Mouse (Mus musculus) erythroid progenitor cell, adult 5-6 weeks (primary cell): Measurements from ENCODE around the gene Ncaph2. TPM values are rescaled to one million over a fixed set of nuclear protein-coding genes. Genes with fewer than 3 reads are reported as not detected.

Source experiments
- ATAC-seq: replicated peaks from 2 replicates; pipeline ENCODE4 v1.8.0; 2016; ENCODE audit warnings: moderate number of reproducible peaks, mild to moderate bottlenecking, moderate TSS enrichment, inconsistent platforms; ENCODE audit not compliant: poor library complexity, low FRiP score, severe bottlenecking
- total RNA-seq, 2 experiments: library from RNA; stranded (forward) in 1 of 2; stranded (reverse) in 1 of 2; fragments of 150-400 nt in 1 of 2; fragments of 186-747, 209-891 nt in 1 of 2; gene quantifications; 2 replicates each; pipeline versions ENCODE4 v1.2.3 to v1.2.4; 2015 to 2017; ENCODE audit warnings: low replicate concordance in 2 of 2

The Ncaph2 gene
- total RNA-seq, 2 experiments from 2014 or later: 195 to 221 TPM

- ATAC-seq: no peak
Measured at GRCm38 (mm10) chr15:89340136-89340535, 15.4 kb upstream of the Ncaph2 start.

GRCm38 (mm10) chr15:89341678-89342077 lies 13.8 kb upstream of the Ncaph2 start:
- no peak for ATAC-seq

GRCm38 (mm10) chr15:89343325-89343724 lies 12.2 kb upstream of the Ncaph2 start:
- ATAC-seq: no peak

GRCm38 (mm10) chr15:89350447-89350846 lies 5.1 kb upstream of the Ncaph2 start:
- ATAC-seq: no peak

GRCm38 (mm10) chr15:89351302-89351701 lies 4.2 kb upstream of the Ncaph2 start:
- no peak for ATAC-seq

GRCm38 (mm10) chr15:89352054-89352453 lies 3.5 kb upstream of the Ncaph2 start:
- no peak for ATAC-seq

- ATAC-seq: no peak
Measured at GRCm38 (mm10) chr15:89352795-89353194, 2.7 kb upstream of the Ncaph2 start.

GRCm38 (mm10) chr15:89353837-89354236 lies 1.7 kb upstream of the Ncaph2 start:
- no peak for ATAC-seq

GRCm38 (mm10) chr15:89354455-89354854 lies 1.1 kb upstream of the Ncaph2 start:
- no peak for ATAC-seq

- ATAC-seq: peak; percentile 71
Measured at GRCm38 (mm10) chr15:89356372-89356771, 853 bp downstream of the Ncaph2 start.

GRCm38 (mm10) chr15:89358784-89359183 lies 3.3 kb downstream of the Ncaph2 start:
- ATAC-seq: no peak

- ATAC-seq: no peak
Measured at GRCm38 (mm10) chr15:89363051-89363450, 7.5 kb downstream of the Ncaph2 start.

GRCm38 (mm10) chr15:89365141-89365551 lies 9.6 kb downstream of the Ncaph2 start:
- no peak for ATAC-seq

GRCm38 (mm10) chr15:89372068-89372467 lies 16.5 kb downstream of the Ncaph2 start:
- ATAC-seq: no peak

- no peak for ATAC-seq
Measured at GRCm38 (mm10) chr15:89372536-89372935, 17.0 kb downstream of the Ncaph2 start.

GRCm38 (mm10) chr15:89373027-89373761 lies 17.7 kb downstream of the Ncaph2 start:
- peak; percentile 79 for ATAC-seq

GRCm38 (mm10) chr15:89373762-89374248 lies 18.3 kb downstream of the Ncaph2 start, which contains the start of gene Sco2:
Sco2 (minus strand) TSS chr15:89373846.
- ATAC-seq: peak; percentile 69

GRCm38 (mm10) chr15:89374340-89374739 lies 18.8 kb downstream of the Ncaph2 start:
- no peak for ATAC-seq

GRCm38 (mm10) chr15:89374801-89375534 lies 19.4 kb downstream of the Ncaph2 start:
- no peak for ATAC-seq

GRCm38 (mm10) chr15:89376040-89376439 lies 20.5 kb downstream of the Ncaph2 start:
- ATAC-seq: no peak

- ATAC-seq: no peak
Measured at GRCm38 (mm10) chr15:89376957-89377356, 21.4 kb downstream of the Ncaph2 start, which contains the start of gene Tymp. Tymp (minus strand) TSS chr15:89377039.
